Mouse (Mus musculus) C2C12 (cell line): Measurements from ENCODE around the gene Sfxn5.

Experiments used
- CTCF ChIP-seq: IDR thresholded peaks from one replicate; pipeline ENCODE4 v1.5.1; 2011; ENCODE audit not compliant: control insufficient read depth, insufficient read depth, insufficient read length
- FOSL1 ChIP-seq: IDR thresholded peaks from one replicate; pipeline ENCODE4 v1.8.0; 2011; ENCODE audit warnings: mild to moderate bottlenecking, low read length; ENCODE audit not compliant: poor library complexity, insufficient read depth, severe bottlenecking
- MAX ChIP-seq: IDR thresholded peaks from one replicate; pipeline ENCODE4 v1.6.1; 2011; ENCODE audit warnings: mild to moderate bottlenecking, control low read depth
- MYOD1 ChIP-seq: IDR thresholded peaks from one replicate; pipeline ENCODE4 v1.6.1; 2011; ENCODE audit warnings: low read depth; ENCODE audit not compliant: control insufficient read depth, insufficient read length
- MYOG ChIP-seq: IDR thresholded peaks from one replicate; pipeline ENCODE4 v1.6.1; 2011; ENCODE audit not compliant: control insufficient read depth, insufficient read length; ENCODE audit errors: extremely low read depth
- USF1 ChIP-seq: IDR thresholded peaks from one replicate; pipeline ENCODE4 v1.6.1; 2011; ENCODE audit warnings: low read depth, mild to moderate bottlenecking, control low read depth, moderate library complexity

DNA sequence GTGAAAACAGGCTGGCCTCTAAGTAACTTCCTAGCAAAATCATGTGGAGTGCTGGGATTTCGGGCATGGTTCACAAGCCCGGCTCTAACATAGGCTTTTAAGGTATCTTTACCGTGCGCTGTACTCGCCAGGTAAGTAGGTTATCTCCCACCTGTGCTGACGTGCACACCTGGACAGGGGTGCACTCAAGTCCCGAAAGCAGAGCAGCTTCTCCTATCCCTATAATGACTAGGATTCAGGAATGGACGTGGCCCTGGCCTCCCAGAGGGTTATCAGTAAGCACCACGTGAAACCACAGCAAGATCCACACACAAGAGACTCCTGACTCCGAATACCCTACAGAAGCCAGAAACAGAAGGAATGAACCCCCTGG is 48.4 kb upstream of the Sfxn5 start:
- no peak for TF ChIP-seq CTCF
- TF ChIP-seq USF1 = no peak
- no peak for TF ChIP-seq MYOG
- TF ChIP-seq MAX = no peak
- TF ChIP-seq FOSL1 = no peak
- no peak for TF ChIP-seq MYOD1
